Mouse (Mus musculus): ENCODE data around the gene Lmna. TPM values are rescaled to one million over a fixed set of nuclear protein-coding genes. Genes with fewer than 3 reads are reported as not detected.

The Lmna gene
- 109 and 113 TPM in 2 replicates for polyA plus RNA-seq (2016; fragmentation: Nextera tagmentation; extraction: Ambion mirVana)

GRCm38 (mm10) chr3:88509692-88510420, at the start of gene Lmna:
Lmna (minus strand) TSS chr3:88509956.
- H3K4me1 ChIP-seq = peaks cover 51% of the 10 kb centered on the region
- WGBS = under 1% methylated on average over 30 of the region's 31 CpGs

GRCm38 (mm10) chr3:88556616-88557015, 46.9 kb upstream of the Lmna start:
- 92% methylated on average over 8 of the region's 8 CpGs for WGBS
- no peaks in the 10 kb centered on the region for H3K9me3 ChIP-seq
- H3K9ac ChIP-seq = no peak overlapping the region
- peaks cover 22% of the 10 kb centered on the region for H3K4me1 ChIP-seq
- H3K4me2 ChIP-seq (replicated peaks) = no peak overlapping the region
- ATAC-seq (ENCODE audit: insufficient number of reproducible peaks, insufficient read depth, low FRiP score, low TSS enrichment) = no peak
- H3K27ac ChIP-seq = no peak overlapping the region
- peaks cover 61% of the 10 kb centered on the region for H3K36me3 ChIP-seq
- no peak overlapping the region for H3K4me3 ChIP-seq
- no peaks in the 10 kb centered on the region for H3K27me3 ChIP-seq

More at GRCm38 (mm10) chr3:88509692-88510420, at the start of gene Lmna:
- Histone ChIP-seq H3K9ac (peak within 1 kb of the TSS; percentile 41), H3K4me2 (replicated peaks) (peak within 1 kb of the TSS; percentile 51), H3K36me3 (no peaks in the 10 kb centered on the region), H3K4me3 (peak within 1 kb of the TSS; percentile 33), H3K27me3 (no peaks in the 10 kb centered on the region), H3K27ac (peak within 1 kb of the TSS; percentile 93), H3K9me3 (no peaks in the 10 kb centered on the region)
- peak; percentile 95 for ATAC-seq (ENCODE audit: insufficient number of reproducible peaks, insufficient read depth, low FRiP score, low TSS enrichment)

GRCm38 (mm10) chr3:88555731-88556130, 46.0 kb upstream of the Lmna start:
- Histone ChIP-seq H3K4me2 (replicated peaks) (no peak overlapping the region), H3K36me3 (peaks cover 52% of the 10 kb centered on the region), H3K9me3 (no peaks in the 10 kb centered on the region), H3K9ac (no peak overlapping the region), H3K27me3 (no peaks in the 10 kb centered on the region), H3K4me3 (no peak overlapping the region), H3K4me1 (peaks cover 24% of the 10 kb centered on the region), H3K27ac (no peak overlapping the region)
- no peak for ATAC-seq (ENCODE audit: insufficient number of reproducible peaks, insufficient read depth, low FRiP score, low TSS enrichment)
- 95% methylated on average over 6 of the region's 6 CpGs for WGBS

- H3K36me3 ChIP-seq = peaks cover 46% of the 10 kb centered on the region
- peak overlapping the region; percentile 65 for H3K4me2 ChIP-seq (replicated peaks)
- no peaks in the 10 kb centered on the region for H3K27me3 ChIP-seq
- no peak for ATAC-seq (ENCODE audit: insufficient number of reproducible peaks, insufficient read depth, low FRiP score, low TSS enrichment)
- 81% methylated on average over 5 of the region's 5 CpGs for WGBS
- peaks cover 24% of the 10 kb centered on the region for H3K4me1 ChIP-seq
- no peaks in the 10 kb centered on the region for H3K9me3 ChIP-seq
- no peak overlapping the region for H3K4me3 ChIP-seq
- no peak overlapping the region for H3K27ac ChIP-seq
- no peak overlapping the region for H3K9ac ChIP-seq
These were observed 45.4 kb upstream of the Lmna start for GRCm38 (mm10) chr3:88555069-88555605.

- WGBS = under 1% methylated on average over 41 of the region's 41 CpGs
- Histone ChIP-seq H3K36me3 (peaks cover 35% of the 10 kb centered on the region), H3K9ac (peak overlapping the region; percentile 93), H3K27ac (peak overlapping the region; percentile 97), H3K9me3 (no peaks in the 10 kb centered on the region), H3K4me1 (peaks cover 27% of the 10 kb centered on the region), H3K4me2 (replicated peaks) (peak overlapping the region; percentile 65), H3K27me3 (no peaks in the 10 kb centered on the region), H3K4me3 (peak overlapping the region; percentile 87)
- ATAC-seq (ENCODE audit: insufficient number of reproducible peaks, insufficient read depth, low FRiP score, low TSS enrichment) = peak; percentile 10
These were observed 44.3 kb upstream of the Lmna start for GRCm38 (mm10) chr3:88553880-88554586.

GRCm38 (mm10) chr3:88553525-88553879, 43.7 kb upstream of the Lmna start, which contains the start of gene Ubqln4:
Ubqln4 (plus strand) TSS chr3:88553758.
- peak within 1 kb of the TSS; percentile 65 for H3K4me2 ChIP-seq (replicated peaks)
- no peaks in the 10 kb centered on the region for H3K9me3 ChIP-seq
- peak; percentile 89 for ATAC-seq (ENCODE audit: insufficient number of reproducible peaks, insufficient read depth, low FRiP score, low TSS enrichment)
- peak within 1 kb of the TSS; percentile 87 for H3K4me3 ChIP-seq
- H3K4me1 ChIP-seq = peaks cover 27% of the 10 kb centered on the region
- WGBS = under 1% methylated on average over 22 of the region's 37 CpGs
- H3K36me3 ChIP-seq = peaks cover 29% of the 10 kb centered on the region
- peak within 1 kb of the TSS; percentile 97 for H3K27ac ChIP-seq
- H3K27me3 ChIP-seq = no peaks in the 10 kb centered on the region
- peak within 1 kb of the TSS; percentile 93 for H3K9ac ChIP-seq

- H3K36me3 ChIP-seq = peaks cover 23% of the 10 kb centered on the region
- peak within 1 kb of the TSS; percentile 93 for H3K9ac ChIP-seq
- ATAC-seq (ENCODE audit: insufficient number of reproducible peaks, insufficient read depth, low FRiP score, low TSS enrichment) = peak; percentile 93
- H3K4me2 ChIP-seq (replicated peaks) = peak within 1 kb of the TSS; percentile 65
- WGBS = under 1% methylated on average over 48 of the region's 48 CpGs
- no peaks in the 10 kb centered on the region for H3K27me3 ChIP-seq
- no peaks in the 10 kb centered on the region for H3K9me3 ChIP-seq
- H3K4me3 ChIP-seq = peak within 1 kb of the TSS; percentile 87
- peak within 1 kb of the TSS; percentile 97 for H3K27ac ChIP-seq
- peaks cover 27% of the 10 kb centered on the region for H3K4me1 ChIP-seq
These were observed 43.1 kb upstream of the Lmna start, which contains the start of gene Lamtor2 for GRCm38 (mm10) chr3:88552676-88553524. Lamtor2 (minus strand) TSS chr3:88553074.

GRCm38 (mm10) chr3:88552082-88552645, 42.4 kb upstream of the Lmna start:
- Histone ChIP-seq H3K36me3 (peaks cover 16% of the 10 kb centered on the region), H3K4me3 (peak overlapping the region; percentile 87), H3K9ac (peak overlapping the region; percentile 93), H3K4me2 (replicated peaks) (peak overlapping the region; percentile 65), H3K27ac (peak overlapping the region; percentile 97; the same call in 1 of the 2 replicates), H3K27me3 (no peaks in the 10 kb centered on the region), H3K9me3 (no peaks in the 10 kb centered on the region), H3K4me1 (peaks cover 27% of the 10 kb centered on the region)
- whole genome bisulfite sequencing = 26% methylated on average over 16 of the region's 16 CpGs
- no peak for ATAC-seq (ENCODE audit: insufficient number of reproducible peaks, insufficient read depth, low FRiP score, low TSS enrichment)

GRCm38 (mm10) chr3:88551586-88551985, 41.8 kb upstream of the Lmna start:
- Histone ChIP-seq H3K36me3 (peaks cover 10% of the 10 kb centered on the region), H3K4me2 (replicated peaks) (peak overlapping the region; percentile 65), H3K4me3 (peak overlapping the region; percentile 87), H3K27ac (no peak overlapping the region), H3K4me1 (peaks cover 27% of the 10 kb centered on the region), H3K27me3 (no peaks in the 10 kb centered on the region), H3K9me3 (no peaks in the 10 kb centered on the region), H3K9ac (no peak overlapping the region; the same call in 1 of the 2 replicates)
- WGBS = 87% methylated on average over 4 of the region's 4 CpGs
- ATAC-seq (ENCODE audit: insufficient number of reproducible peaks, insufficient read depth, low FRiP score, low TSS enrichment) = no peak

- H3K4me1 ChIP-seq = peaks cover 11% of the 10 kb centered on the region
- H3K27me3 ChIP-seq = no peaks in the 10 kb centered on the region
- H3K4me2 ChIP-seq (replicated peaks) = peak within 1 kb of the TSS; percentile 29
- 41% methylated on average over 18 of the region's 18 CpGs for WGBS
- ATAC-seq (ENCODE audit: insufficient number of reproducible peaks, insufficient read depth, low FRiP score, low TSS enrichment) = no peak
- no peak within 1 kb of the TSS for H3K9ac ChIP-seq
- no peak within 1 kb of the TSS for H3K27ac ChIP-seq
- H3K4me3 ChIP-seq = no peak within 1 kb of the TSS
- no peaks in the 10 kb centered on the region for H3K36me3 ChIP-seq
- no peaks in the 10 kb centered on the region for H3K9me3 ChIP-seq
These were observed 38.6 kb upstream of the Lmna start, which contains the start of gene Rab25 for GRCm38 (mm10) chr3:88548180-88548917. Rab25 (minus strand) TSS chr3:88548300.
